Mouse (Mus musculus): ENCODE measurements around the gene Plaur. TPM values are rescaled to one million over a fixed set of nuclear protein-coding genes. Genes with fewer than 3 reads are reported as not detected.
"Not testable (repeated sequence)": the region's sequence is repeated elsewhere in the genome, so short reads cannot be mapped to it uniquely, and the experiment has no call there.

The Plaur gene
- total RNA-seq, 2 experiments from 2014 or later = 20.5 to 23.9 TPM

- no peak for ATAC-seq (replicated peaks; ENCODE audit: poor library complexity, severe bottlenecking)
These were observed 43.8 kb downstream of the Plaur start for GRCm38 (mm10) chr7:24506065-24506459.

DNA sequence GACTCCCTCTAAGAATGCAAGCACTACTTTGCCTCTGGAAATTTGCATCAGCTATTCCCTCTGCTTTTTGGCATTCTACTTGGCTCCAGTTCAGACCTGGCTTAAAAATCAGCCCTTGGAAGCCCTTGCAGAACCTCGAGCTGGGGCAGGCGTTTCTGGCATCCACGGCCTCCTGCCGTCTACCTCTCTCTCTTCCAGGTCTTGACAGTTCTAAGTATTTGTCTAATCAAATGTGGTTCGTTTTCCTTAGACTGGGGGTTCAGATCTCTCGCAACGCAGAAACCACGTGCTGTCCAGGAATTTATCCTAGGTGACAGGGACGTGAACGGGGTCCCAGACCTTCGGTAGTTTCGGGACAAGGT lies 44.2 kb downstream of the Plaur start:
- ATAC-seq (replicated peaks; ENCODE audit: poor library complexity, severe bottlenecking) = no peak

DNA sequence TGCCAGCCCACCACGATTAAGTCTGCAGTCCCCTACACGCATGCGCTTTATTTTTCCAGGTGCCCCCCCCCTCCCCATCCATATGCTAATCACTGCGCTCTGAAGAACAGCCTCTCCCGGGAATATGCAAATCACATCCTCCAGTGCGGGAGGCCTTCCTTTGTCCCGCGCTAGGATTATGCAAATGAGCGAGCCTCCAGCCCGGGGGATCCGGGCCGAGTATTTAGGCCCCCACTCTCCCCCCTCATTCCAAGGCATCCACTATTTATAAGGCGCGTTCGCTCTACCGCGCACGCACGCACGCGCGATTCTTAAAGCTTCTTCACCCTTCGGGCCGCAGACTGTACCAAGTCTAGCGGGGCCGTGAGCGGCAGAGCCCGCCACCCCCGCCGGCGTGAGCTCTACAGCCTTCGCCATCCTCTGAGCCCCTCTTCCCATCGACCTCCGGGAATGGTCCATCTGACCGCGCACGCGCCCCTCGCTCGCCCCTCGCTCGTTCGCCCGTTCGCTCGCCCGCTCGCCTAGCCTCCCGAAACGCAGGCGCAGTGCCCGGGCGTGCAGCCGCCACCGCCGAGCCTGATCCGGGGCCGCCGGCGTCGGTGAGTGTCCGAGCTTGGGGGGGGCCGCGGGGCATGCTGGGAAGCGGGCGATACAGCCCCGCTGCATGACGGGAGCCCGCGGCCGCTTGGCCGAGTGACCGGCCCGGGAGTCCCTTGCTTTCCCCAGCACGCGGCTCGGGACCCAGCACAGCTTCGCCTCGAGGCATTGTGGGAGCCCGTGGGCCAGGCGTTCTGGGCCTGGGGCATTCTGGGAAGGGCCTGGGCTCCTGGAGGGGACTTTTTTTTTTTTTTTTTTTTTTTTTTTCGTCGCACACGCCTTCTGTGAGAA lies 44.8 kb downstream of the Plaur start, which contains the start of gene Zfp428:
Zfp428 (plus strand) TSS at position 169 of the 888 bp plus-strand sequence.
- ATAC-seq (replicated peaks; ENCODE audit: poor library complexity, severe bottlenecking) = peak; percentile 78

DNA sequence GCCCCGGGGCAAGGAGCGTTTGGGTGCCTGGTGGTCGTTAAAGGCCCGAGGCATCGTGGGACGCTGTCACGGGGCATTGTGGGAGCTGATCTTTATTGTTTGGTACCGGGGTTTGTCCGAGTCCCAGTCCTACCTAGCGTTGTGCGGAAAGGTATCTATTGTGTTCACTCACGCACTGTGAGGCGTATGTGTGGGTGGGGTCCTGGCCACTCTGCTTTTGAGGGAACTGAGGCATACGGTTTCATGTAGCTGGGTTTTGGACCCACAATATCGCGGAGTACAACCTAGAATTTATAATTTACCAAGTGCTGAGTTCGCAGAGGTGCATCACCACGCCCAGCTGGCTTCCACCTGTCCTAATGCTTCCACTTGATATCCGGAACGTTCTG lies 45.4 kb downstream of the Plaur start:
- ATAC-seq (replicated peaks; ENCODE audit: poor library complexity, severe bottlenecking) = 0 out of 2 replicates have a peak, but pooled peaks have one; percentile 1

- no peak for ATAC-seq (replicated peaks; ENCODE audit: poor library complexity, severe bottlenecking)
These were observed 50.1 kb downstream of the Plaur start, which contains the start of gene AC161166.1 for GRCm38 (mm10) chr7:24512355-24512754. Gene AC161166.1, minus strand, starts transcription at chr7:24512455.

DNA sequence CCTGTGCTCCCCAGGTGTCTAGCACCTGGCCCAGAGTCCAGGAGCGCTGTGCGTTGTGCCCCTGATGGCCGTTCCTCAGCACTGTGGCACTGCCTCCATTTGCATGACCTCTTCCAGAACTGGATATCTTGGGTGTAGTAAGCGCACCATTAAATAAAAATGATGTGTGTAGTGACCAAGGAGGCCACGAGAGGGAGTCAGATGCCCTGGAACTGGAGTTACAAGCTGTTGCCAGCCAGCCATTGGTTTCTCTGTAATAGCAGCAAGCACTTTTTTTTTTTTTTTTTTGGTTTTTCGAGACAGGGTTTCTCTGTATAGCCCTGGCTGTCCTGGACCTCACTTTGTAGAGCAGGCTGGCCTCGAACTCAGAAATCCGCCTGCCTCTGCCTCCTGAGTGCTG lies 54.0 kb downstream of the Plaur start:
- ATAC-seq (replicated peaks; ENCODE audit: poor library complexity, severe bottlenecking) = not testable (repeated sequence)

DNA sequence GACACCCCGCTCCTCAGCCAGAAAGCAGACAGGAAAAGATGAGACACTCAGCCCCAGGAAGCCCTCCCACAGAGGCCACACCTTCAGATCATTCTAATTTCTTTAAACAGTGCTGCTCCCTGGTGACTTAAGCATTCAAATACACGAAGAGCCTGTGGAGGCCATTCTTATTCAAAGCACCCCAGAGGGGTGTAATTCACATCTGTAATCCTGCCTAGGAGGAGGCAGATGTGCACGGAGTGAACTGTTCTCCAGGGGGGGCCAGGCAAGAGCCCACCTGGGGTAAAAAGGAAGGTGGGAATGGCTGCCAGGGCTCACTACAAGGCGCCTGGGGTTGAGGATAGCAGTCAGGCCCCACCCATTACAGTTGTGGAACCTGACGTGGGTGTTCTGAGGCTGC lies 54.8 kb downstream of the Plaur start:
- ATAC-seq (replicated peaks; ENCODE audit: poor library complexity, severe bottlenecking) = no peak

DNA sequence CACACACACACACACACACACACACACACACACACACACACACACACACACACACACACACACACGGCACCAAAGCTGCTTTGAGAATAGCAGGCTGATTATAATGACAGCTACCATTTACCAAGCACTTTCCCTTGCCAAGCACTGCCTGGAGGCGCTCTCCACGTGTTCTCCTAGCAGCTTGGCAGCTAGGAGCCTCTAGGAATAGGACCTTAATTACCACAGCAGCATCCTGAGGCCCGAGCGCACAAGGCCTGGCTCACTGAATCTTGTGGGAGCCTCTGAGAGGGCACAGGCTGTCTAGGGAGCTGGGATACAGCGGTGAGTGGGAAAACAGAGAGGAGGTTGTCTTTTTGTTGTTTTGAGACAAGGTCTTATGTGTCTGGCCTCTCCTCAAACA lies 55.4 kb downstream of the Plaur start:
- no peak for ATAC-seq (replicated peaks; ENCODE audit: poor library complexity, severe bottlenecking)

GRCm38 (mm10) chr7:24519130-24519529 lies 56.8 kb downstream of the Plaur start:
- ATAC-seq (replicated peaks; ENCODE audit: poor library complexity, severe bottlenecking) = no peak

DNA sequence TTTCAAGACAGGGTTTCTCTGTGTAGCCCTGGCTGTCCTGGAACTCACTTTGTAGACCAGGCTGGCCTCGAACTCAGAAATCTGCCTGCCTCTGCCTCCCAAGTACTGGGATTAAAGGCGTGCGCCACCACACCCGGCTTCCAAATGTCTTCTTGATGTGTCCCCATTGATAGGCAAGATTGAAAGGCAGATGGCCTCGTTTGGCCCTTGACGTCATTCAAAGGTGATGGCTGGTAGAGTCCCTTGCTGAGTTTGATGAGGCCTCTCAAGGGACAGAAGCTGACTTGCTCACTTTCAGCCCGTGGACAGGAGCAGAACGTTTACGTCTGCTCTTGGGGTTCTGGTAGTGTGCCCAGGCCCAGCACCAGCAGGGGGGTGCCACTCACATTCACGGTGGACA lies 57.8 kb downstream of the Plaur start:
- not testable (repeated sequence) for ATAC-seq (replicated peaks; ENCODE audit: poor library complexity, severe bottlenecking)

GRCm38 (mm10) chr7:24522805-24523204 lies 60.5 kb downstream of the Plaur start:
- no peak for ATAC-seq (replicated peaks; ENCODE audit: poor library complexity, severe bottlenecking)

GRCm38 (mm10) chr7:24523723-24524122 lies 61.4 kb downstream of the Plaur start:
- no peak for ATAC-seq (replicated peaks; ENCODE audit: poor library complexity, severe bottlenecking)

GRCm38 (mm10) chr7:24524978-24525377 lies 62.7 kb downstream of the Plaur start:
- ATAC-seq (replicated peaks; ENCODE audit: poor library complexity, severe bottlenecking) = no peak

Other genes with a start within 250 kb of the Plaur start
- gene Zfp109, start 224.9 kb upstream of the Plaur start, total RNA-seq (2014; fragmentation: Nextera tagmentation) = 3.3 and 7.0 TPM in 2 replicates
- gene Zfp109, start 224.9 kb upstream of the Plaur start, total RNA-seq (2017) = 8.7 and 9.0 TPM in 2 replicates
- gene Zfp108, start 207.7 kb upstream of the Plaur start, total RNA-seq (2014; fragmentation: Nextera tagmentation) = 1.5 and 3.1 TPM in 2 replicates
- 2.6 and 3.3 TPM in 2 replicates for gene Zfp108, start 207.7 kb upstream of the Plaur start, total RNA-seq (2017)
- gene Zfp93, start 192.1 kb upstream of the Plaur start, total RNA-seq (2014; fragmentation: Nextera tagmentation) = 1.3 and 3.9 TPM in 2 replicates
- 1.1 and 3.0 TPM in 2 replicates for gene Zfp93, start 192.1 kb upstream of the Plaur start, total RNA-seq (2017)
- gene Zfp61, start 161.3 kb upstream of the Plaur start, total RNA-seq (2014; fragmentation: Nextera tagmentation) = 16.5 and 16.8 TPM in 2 replicates
- 16.7 and 27.7 TPM in 2 replicates for gene Zfp61, start 161.3 kb upstream of the Plaur start, total RNA-seq (2017)
- 5.8 and 6.0 TPM in 2 replicates for gene Zfp94, start 145.8 kb upstream of the Plaur start, total RNA-seq (2014; fragmentation: Nextera tagmentation)
- gene Zfp94, start 145.8 kb upstream of the Plaur start, total RNA-seq (2017) = 2.0 and 3.4 TPM in 2 replicates
- gene Tescl, start 128.5 kb upstream of the Plaur start, total RNA-seq (2014; fragmentation: Nextera tagmentation) = not detected in 2 replicates
- gene Tescl, start 128.5 kb upstream of the Plaur start, total RNA-seq (2017) = not detected in 2 replicates
- not detected in 2 replicates for gene Lypd5, start 113.3 kb upstream of the Plaur start, total RNA-seq (2014; fragmentation: Nextera tagmentation)
- gene Lypd5, start 113.3 kb upstream of the Plaur start, total RNA-seq (2017) = not detected in 2 replicates
- 24.2 and 31.4 TPM in 2 replicates for gene Kcnn4, start 92.2 kb upstream of the Plaur start, total RNA-seq (2014; fragmentation: Nextera tagmentation)
- gene Kcnn4, start 92.2 kb upstream of the Plaur start, total RNA-seq (2017) = 36.3 and 43.5 TPM in 2 replicates
- 21.6 and 29.5 TPM in 2 replicates for gene Smg9, start 62.9 kb upstream of the Plaur start, total RNA-seq (2014; fragmentation: Nextera tagmentation)
- gene Smg9, start 62.9 kb upstream of the Plaur start, total RNA-seq (2017) = 19.5 and 21.8 TPM in 2 replicates
- not detected in 2 replicates for gene Irgc1, start 10.2 kb upstream of the Plaur start, total RNA-seq (2014; fragmentation: Nextera tagmentation)
- gene Irgc1, start 10.2 kb upstream of the Plaur start, total RNA-seq (2017) = not detected in 2 replicates
- not detected in 2 replicates for gene Cadm4, start 19.5 kb downstream of the Plaur start, total RNA-seq (2014; fragmentation: Nextera tagmentation)
- not detected in 2 replicates for gene Cadm4, start 19.5 kb downstream of the Plaur start, total RNA-seq (2017)
- gene Zfp428, start 44.5 kb downstream of the Plaur start, total RNA-seq (2014; fragmentation: Nextera tagmentation) = 1.5 and 4.0 TPM in 2 replicates
- gene Zfp428, start 44.5 kb downstream of the Plaur start, total RNA-seq (2017) = 2.2 and 2.7 TPM in 2 replicates
- gene AC161166.1, start 50.0 kb downstream of the Plaur start, total RNA-seq (2014; fragmentation: Nextera tagmentation) = not detected in 2 replicates
- not detected in 2 replicates for gene AC161166.1, start 50.0 kb downstream of the Plaur start, total RNA-seq (2017)
- gene Irgq, start 68.2 kb downstream of the Plaur start, total RNA-seq (2014; fragmentation: Nextera tagmentation) = 5.1 and 5.9 TPM in 2 replicates
- 3.3 and 4.2 TPM in 2 replicates for gene Irgq, start 68.2 kb downstream of the Plaur start, total RNA-seq (2017)
- gene Pinlyp, start 83.6 kb downstream of the Plaur start, total RNA-seq (2014; fragmentation: Nextera tagmentation) = not detected in 2 replicates
- not detected in 2 replicates for gene Pinlyp, start 83.6 kb downstream of the Plaur start, total RNA-seq (2017)
- gene Xrcc1, start 83.8 kb downstream of the Plaur start, total RNA-seq (2014; fragmentation: Nextera tagmentation) = 72.6 and 80.6 TPM in 2 replicates
- gene Xrcc1, start 83.8 kb downstream of the Plaur start, total RNA-seq (2017) = 38.6 and 40.9 TPM in 2 replicates
- 50.4 and 71.3 TPM in 2 replicates for gene Ethe1, start 125.1 kb downstream of the Plaur start, total RNA-seq (2014; fragmentation: Nextera tagmentation)
- gene Ethe1, start 125.1 kb downstream of the Plaur start, total RNA-seq (2017) = 23.4 and 28.3 TPM in 2 replicates
- 0.41 and 0.75 TPM in 2 replicates for gene Zfp575, start 125.2 kb downstream of the Plaur start, total RNA-seq (2014; fragmentation: Nextera tagmentation)
- not detected in 2 replicates for gene Zfp575, start 125.2 kb downstream of the Plaur start, total RNA-seq (2017)
- 1.8 and 6.4 TPM in 2 replicates for gene Phldb3, start 148.3 kb downstream of the Plaur start, total RNA-seq (2014; fragmentation: Nextera tagmentation)
- gene Phldb3, start 148.3 kb downstream of the Plaur start, total RNA-seq (2017) = 7.6 and 13.5 TPM in 2 replicates
- gene Lypd3, start 174.1 kb downstream of the Plaur start, total RNA-seq (2014; fragmentation: Nextera tagmentation) = not detected in 2 replicates
- gene Lypd3, start 174.1 kb downstream of the Plaur start, total RNA-seq (2017) = not detected in 2 replicates
- not detected in 2 replicates for gene Tex101, start 214.2 kb downstream of the Plaur start, total RNA-seq (2014; fragmentation: Nextera tagmentation)
- gene Tex101, start 214.2 kb downstream of the Plaur start, total RNA-seq (2017) = not detected in 2 replicates
- not detected in 2 replicates for gene BC049730, start 246.8 kb downstream of the Plaur start, total RNA-seq (2014; fragmentation: Nextera tagmentation)
- not detected in 2 replicates for gene BC049730, start 246.8 kb downstream of the Plaur start, total RNA-seq (2017)

All from granulocyte monocyte progenitor cell, adult 5-6 weeks (primary cell).